Mouse (Mus musculus) embryonic fibroblast, embryonic 13.5 days (primary cell): ENCODE measurements around the gene Prrt2. TPM values are rescaled to one million over a fixed set of nuclear protein-coding genes. Genes with fewer than 3 reads are reported as not detected.

Experiments
- H3K27ac ChIP-seq: 2 replicates; pipeline ENCODE4 v1.5.1; 2012; ENCODE audit warnings: low read length, control low read depth, inconsistent platforms; ENCODE audit not compliant: insufficient read depth
- H3K4me1 ChIP-seq: 2 replicates; pipeline ENCODE4 v1.6.1; 2011; ENCODE audit warnings: low read length; ENCODE audit not compliant: control insufficient read depth, insufficient read depth
- H3K4me3 ChIP-seq: 2 replicates; pipeline ENCODE4 v1.5.1; 2011; ENCODE audit warnings: mild to moderate bottlenecking, control low read depth, low read length; ENCODE audit not compliant: insufficient read depth
- CTCF ChIP-seq: IDR thresholded peaks from 2 replicates; pipeline ENCODE4 v1.5.1; 2011; ENCODE audit warnings: mild to moderate bottlenecking, control low read depth, low read length, moderate library complexity, borderline replicate concordance; ENCODE audit not compliant: insufficient read depth
- POLR2A ChIP-seq: IDR thresholded peaks from 2 replicates; pipeline ENCODE4 v1.6.1; 2011; ENCODE audit warnings: low read depth, mild to moderate bottlenecking, control low read depth, low read length, moderate library complexity
- polyA plus RNA-seq: library from polyadenylated mRNA; stranded (reverse); fragments of >200 nt; gene quantifications from 2 replicates; pipeline ENCODE4 v1.2.4, GENCODE M21; 2011; ENCODE audit warnings: low read depth; ENCODE audit not compliant: missing spikeins, insufficient read length

Prrt2 gene
- polyA plus RNA-seq, 1 experiment: 15.3 TPM

- Histone ChIP-seq H3K4me3 (no peak overlapping the region), H3K27ac (no peak overlapping the region), H3K4me1 (peaks cover 8% of the 10 kb centered on the region)
- TF ChIP-seq POLR2A: no peak
- TF ChIP-seq CTCF: no peak
Observed at GRCm38 (mm10) chr7:127004122-127004875, 16.7 kb downstream of the Prrt2 start.

GRCm38 (mm10) chr7:127003620-127004019 is 17.4 kb downstream of the Prrt2 start:
- no peak overlapping the region for H3K4me3 ChIP-seq
- TF ChIP-seq POLR2A (no peak), CTCF (no peak)
- peaks cover 3% of the 10 kb centered on the region for H3K4me1 ChIP-seq
- H3K27ac ChIP-seq: no peak overlapping the region

- Histone ChIP-seq H3K27ac (no peak overlapping the region), H3K4me1 (no peaks in the 10 kb centered on the region), H3K4me3 (no peak overlapping the region)
- TF ChIP-seq POLR2A: no peak
- no peak for TF ChIP-seq CTCF
Observed at GRCm38 (mm10) chr7:126999568-126999967, 21.4 kb downstream of the Prrt2 start.

GRCm38 (mm10) chr7:126996449-126996848 is 24.6 kb downstream of the Prrt2 start:
- Histone ChIP-seq H3K4me3 (no peak overlapping the region), H3K27ac (no peak overlapping the region), H3K4me1 (no peaks in the 10 kb centered on the region)
- no peak for TF ChIP-seq POLR2A
- no peak for TF ChIP-seq CTCF

GRCm38 (mm10) chr7:126988816-126989215 is 32.2 kb downstream of the Prrt2 start:
- H3K4me3 ChIP-seq: no peak overlapping the region
- TF ChIP-seq CTCF (no peak), POLR2A (no peak)
- H3K27ac ChIP-seq: no peak overlapping the region
- no peaks in the 10 kb centered on the region for H3K4me1 ChIP-seq

GRCm38 (mm10) chr7:126986319-126986718 is 34.7 kb downstream of the Prrt2 start:
- H3K27ac ChIP-seq: no peak overlapping the region
- no peak overlapping the region for H3K4me3 ChIP-seq
- TF ChIP-seq CTCF (peak; percentile 43; the same call in 1 of the 2 replicates), POLR2A (no peak)
- no peaks in the 10 kb centered on the region for H3K4me1 ChIP-seq

GRCm38 (mm10) chr7:126984667-126985444 is 36.2 kb downstream of the Prrt2 start:
- Histone ChIP-seq H3K4me3 (no peak overlapping the region), H3K27ac (no peak overlapping the region), H3K4me1 (no peaks in the 10 kb centered on the region)
- TF ChIP-seq POLR2A (no peak), CTCF (no peak)

GRCm38 (mm10) chr7:126983113-126983512 is 37.9 kb downstream of the Prrt2 start:
- Histone ChIP-seq H3K4me3 (no peak overlapping the region), H3K27ac (no peak overlapping the region), H3K4me1 (no peaks in the 10 kb centered on the region)
- no peak for TF ChIP-seq POLR2A
- no peak for TF ChIP-seq CTCF

GRCm38 (mm10) chr7:126982054-126982453 is 39.0 kb downstream of the Prrt2 start:
- H3K27ac ChIP-seq: no peak overlapping the region
- TF ChIP-seq POLR2A: no peak
- no peak for TF ChIP-seq CTCF
- no peak overlapping the region for H3K4me3 ChIP-seq
- no peaks in the 10 kb centered on the region for H3K4me1 ChIP-seq

- Histone ChIP-seq H3K4me1 (no peaks in the 10 kb centered on the region), H3K4me3 (no peak overlapping the region), H3K27ac (no peak overlapping the region)
- TF ChIP-seq POLR2A: no peak
- no peak for TF ChIP-seq CTCF
Observed at GRCm38 (mm10) chr7:126981601-126982000, 39.4 kb downstream of the Prrt2 start.
